ENCODE assay signal across 8 mouse cellular contexts in the genomic region with DNA sequence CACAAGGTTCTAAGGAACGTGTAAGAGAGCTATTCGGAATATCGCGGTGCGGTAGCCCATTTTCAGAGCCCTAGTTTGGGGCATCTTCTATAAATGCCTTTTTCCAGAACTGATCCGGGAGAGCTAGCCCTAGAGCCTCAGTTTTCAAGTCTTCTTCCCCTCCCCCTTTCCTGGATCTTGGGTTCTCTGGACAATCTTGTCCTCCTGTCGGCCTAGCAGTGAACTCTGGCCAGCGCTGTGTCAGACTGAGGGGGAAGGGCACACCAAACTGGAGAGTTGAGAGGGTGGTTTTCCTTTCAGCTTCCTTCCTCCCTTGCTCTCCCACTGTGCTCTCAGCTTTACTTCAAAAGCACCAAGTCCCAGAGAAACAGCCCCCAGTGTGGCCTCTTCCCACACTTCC. TPM values are rescaled to one million over a fixed set of nuclear protein-coding genes. Genes with fewer than 3 reads are reported as not detected.
DNase-seq lines count a peak whose midpoint lies in the region; ATAC-seq and TF ChIP-seq lines count a peak whose summit lies in the region.

No protein-coding gene starts in this region.

- no peak for TF ChIP-seq CTCF in liver, postnatal 0 days (IDR thresholded peaks at IDR 0.05; ENCODE audit: low read depth)

- WGBS in intestine, embryonic 16.5 days, result 2% methylated on average over 8 of the region's 8 CpGs
- 3% methylated on average over 8 of the region's 8 CpGs for WGBS in liver, postnatal 0 days (ENCODE audit: insufficient replicate concordance)

- no peaks in the 10 kb centered on the region for H3K27me3 ChIP-seq in intestine, embryonic 16.5 days (replicated peaks; ENCODE audit: control insufficient read depth, insufficient read depth, low read length)
- no peaks in the 10 kb centered on the region for H3K27me3 ChIP-seq in liver, postnatal 0 days (ENCODE audit: insufficient read depth, low read length)

- peak; percentile 38 for DNase-seq in 3T3-L1 (ENCODE audit: low read depth, low spot score)
- DNase-seq in adrenal gland, adult 2 months, result peak; percentile 50
- peak; percentile 49 for DNase-seq in liver, postnatal 0 days
- peak; percentile 20 for DNase-seq in ovary, postnatal 14 days (ENCODE audit: low spot score)
- DNase-seq in cerebellum, postnatal 25 days, result no peak
- no peak for DNase-seq in layer of hippocampus, adult 9-11 months

- H3K4me2 ChIP-seq in intestine, embryonic 16.5 days (ENCODE audit: low read depth, low read length), result peak overlapping the region; percentile 81
- peak overlapping the region; percentile 82 for H3K4me2 ChIP-seq in liver, postnatal 0 days (ENCODE audit: low read depth, low read length)

- peak overlapping the region; percentile 78 for H3K4me3 ChIP-seq in intestine, embryonic 16.5 days (ENCODE audit: low read length)
- peak overlapping the region; percentile 63 for H3K4me3 ChIP-seq in liver, postnatal 0 days (ENCODE audit: low read depth, low read length)

- TF ChIP-seq EP300 in liver, postnatal 0 days (IDR thresholded peaks at IDR 0.05; ENCODE audit: low read depth), result no peak

- peak overlapping the region; percentile 90 for H3K9ac ChIP-seq in intestine, embryonic 16.5 days (ENCODE audit: low read depth, low read length)
- H3K9ac ChIP-seq in liver, postnatal 0 days (replicated peaks), result peak overlapping the region; percentile 75

- peaks cover 13% of the 10 kb centered on the region for H3K4me1 ChIP-seq in intestine, embryonic 16.5 days (ENCODE audit: control insufficient read depth, insufficient read depth, low read length)
- peaks cover 11% of the 10 kb centered on the region; the same call in 1 of the 2 replicates for H3K4me1 ChIP-seq in liver, postnatal 0 days (ENCODE audit: insufficient read depth)

- H3K27ac ChIP-seq in intestine, embryonic 16.5 days (ENCODE audit: low read length), result peak overlapping the region; percentile 76
- H3K27ac ChIP-seq in liver, postnatal 0 days (ENCODE audit: low read depth), result peak overlapping the region; percentile 67

- peak; percentile 65 for ATAC-seq in granulocyte monocyte progenitor cell, adult 5-6 weeks (replicated peaks; ENCODE audit: poor library complexity, severe bottlenecking)
- ATAC-seq in intestine, embryonic 16.5 days, result peak; percentile 70
- peak; percentile 65 for ATAC-seq in liver, postnatal 0 days

- 0 out of 2 replicates have a peak, but pooled peaks cover 2% of the 10 kb centered on the region for H3K36me3 ChIP-seq in intestine, embryonic 16.5 days (ENCODE audit: control insufficient read depth, insufficient read depth, low read length)
- no peaks in the 10 kb centered on the region for H3K36me3 ChIP-seq in liver, postnatal 0 days (replicated peaks; ENCODE audit: insufficient read depth, low read length)

- H3K9me3 ChIP-seq in intestine, embryonic 16.5 days (ENCODE audit: control insufficient read depth, low read length), result no peaks in the 10 kb centered on the region
- no peaks in the 10 kb centered on the region for H3K9me3 ChIP-seq in liver, postnatal 0 days (ENCODE audit: low read length)

RNA-seq across cellular contexts. Expression of gene Arhgef5, which starts 1.0 kb away (rescaled TPM):
- 10 to 100 TPM; 17.0 to 18.2 TPM for total RNA-seq in adrenal gland, adult 2 months (2021)
- 6.7 and 7.8 TPM in 2 replicates for polyA plus RNA-seq in adrenal gland, adult 2 months (2012; rRNA removed)
- 2.0 and 2.5 TPM in 2 replicates for total RNA-seq in granulocyte monocyte progenitor cell, adult 5-6 weeks (2014; fragmentation: Nextera tagmentation)
- 1.4 and 2.2 TPM in 2 replicates for total RNA-seq in granulocyte monocyte progenitor cell, adult 5-6 weeks (2017)
- 20.0 and 20.7 TPM in 2 replicates for polyA plus RNA-seq in intestine, embryonic 16.5 days (2015; fragmentation: Nextera tagmentation; extraction: Ambion mirVana)
- polyA plus RNA-seq in liver, postnatal 0 days (2015; fragmentation: Nextera tagmentation; extraction: Ambion mirVana), result 2.6 and 3.1 TPM in 2 replicates

RNA-seq across cellular contexts. Expression of gene Olfr47, which starts 35.0 kb away (rescaled TPM):
- total RNA-seq in adrenal gland, adult 2 months (2021), result not detected
- polyA plus RNA-seq in adrenal gland, adult 2 months (2012; rRNA removed), result not detected in 2 replicates
- not detected in 2 replicates for total RNA-seq in granulocyte monocyte progenitor cell, adult 5-6 weeks (2014; fragmentation: Nextera tagmentation)
- not detected in 2 replicates for total RNA-seq in granulocyte monocyte progenitor cell, adult 5-6 weeks (2017)
- not detected in 2 replicates for polyA plus RNA-seq in intestine, embryonic 16.5 days (2015; fragmentation: Nextera tagmentation; extraction: Ambion mirVana)
- polyA plus RNA-seq in liver, postnatal 0 days (2015; fragmentation: Nextera tagmentation; extraction: Ambion mirVana), result not detected in 2 replicates

RNA-seq across cellular contexts. Expression of gene Nobox, which starts 43.0 kb away (rescaled TPM):
- not detected for total RNA-seq in adrenal gland, adult 2 months (2021)
- 0.11 TPM in 1 of 2 replicates, not detected in the other for polyA plus RNA-seq in adrenal gland, adult 2 months (2012; rRNA removed)
- not detected in 2 replicates for total RNA-seq in granulocyte monocyte progenitor cell, adult 5-6 weeks (2014; fragmentation: Nextera tagmentation)
- not detected in 2 replicates for total RNA-seq in granulocyte monocyte progenitor cell, adult 5-6 weeks (2017)
- not detected in 2 replicates for polyA plus RNA-seq in intestine, embryonic 16.5 days (2015; fragmentation: Nextera tagmentation; extraction: Ambion mirVana)
- not detected in 2 replicates for polyA plus RNA-seq in liver, postnatal 0 days (2015; fragmentation: Nextera tagmentation; extraction: Ambion mirVana)

RNA-seq across cellular contexts. Expression of gene Olfr434, which starts 53.5 kb away (rescaled TPM):
- not detected for total RNA-seq in adrenal gland, adult 2 months (2021)
- polyA plus RNA-seq in adrenal gland, adult 2 months (2012; rRNA removed), result not detected in 2 replicates
- total RNA-seq in granulocyte monocyte progenitor cell, adult 5-6 weeks (2014; fragmentation: Nextera tagmentation), result not detected in 2 replicates
- not detected in 2 replicates for total RNA-seq in granulocyte monocyte progenitor cell, adult 5-6 weeks (2017)
- not detected in 2 replicates for polyA plus RNA-seq in intestine, embryonic 16.5 days (2015; fragmentation: Nextera tagmentation; extraction: Ambion mirVana)
- polyA plus RNA-seq in liver, postnatal 0 days (2015; fragmentation: Nextera tagmentation; extraction: Ambion mirVana), result not detected in 2 replicates

Comparison
In these comparisons a context has a peak if more than half of its experiments do, and no peak if none do; other contexts are left out.
1. DNase-seq: peak in 3T3-L1 (single experiment), adrenal gland, adult 2 months (single experiment), liver, postnatal 0 days (single experiment) and ovary, postnatal 14 days (single experiment); none in cerebellum, postnatal 25 days (0 of 2) and layer of hippocampus, adult 9-11 months (single experiment).
2. Peak in every context shown above with its lines, with median percentiles within 50 percentile points of each other: ATAC-seq.